ENCODE assay signal across 8 mouse cellular contexts in the genomic region with DNA sequence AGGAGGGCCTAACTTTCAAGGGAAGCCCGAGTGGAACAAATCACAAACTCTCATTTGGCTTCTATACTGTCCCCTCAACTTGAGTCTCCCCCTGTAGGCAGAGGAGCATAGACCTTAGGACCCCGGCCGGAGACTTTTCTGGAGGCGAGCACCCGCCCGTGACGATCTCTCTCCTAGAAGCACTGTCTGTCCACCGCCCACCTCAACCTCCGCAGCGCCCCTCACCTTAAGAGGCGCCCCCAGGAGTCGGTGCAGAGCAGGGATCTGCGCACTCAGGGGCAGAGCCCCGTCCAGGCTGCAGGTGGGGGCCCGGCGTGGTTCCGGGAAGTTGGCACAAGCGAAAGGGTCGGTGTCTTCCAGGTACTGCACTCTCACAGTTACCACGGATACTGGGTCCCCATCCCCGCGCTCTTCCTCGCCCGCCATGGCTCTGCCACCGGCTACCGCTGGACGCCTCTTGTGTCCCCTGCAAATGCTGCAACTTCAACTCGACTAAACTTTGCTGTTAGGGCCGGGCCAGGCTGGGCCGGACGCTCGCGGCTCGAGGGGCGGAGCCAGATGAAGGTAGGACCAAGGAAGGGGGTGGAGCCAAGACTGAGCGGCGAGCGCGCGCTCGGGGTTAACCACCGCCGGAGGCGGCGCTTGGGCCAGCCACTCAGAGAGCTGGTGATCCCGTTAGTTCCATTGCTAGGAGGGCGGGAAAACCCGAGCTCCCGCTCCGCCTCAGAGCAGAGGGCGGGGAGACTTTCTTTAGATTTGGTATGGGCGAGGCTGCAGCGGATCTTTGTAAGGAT. TPM values are rescaled to one million over a fixed set of nuclear protein-coding genes. Genes with fewer than 3 reads are reported as not detected.
DNase-seq lines count a peak whose midpoint lies in the region; ATAC-seq and TF ChIP-seq lines count a peak whose summit lies in the region.

A gene (minus strand): TSS at position 526 of the 794 bp plus-strand sequence.

- H3K36me3 ChIP-seq in hindbrain, embryonic 15.5 days = no peaks in the 10 kb centered on the region

- H3K9me3 ChIP-seq in hindbrain, embryonic 15.5 days = no peaks in the 10 kb centered on the region

- no peak; the same call in none of the 2 replicates for TF ChIP-seq CTCF in left cerebral cortex, adult 2 months (IDR thresholded peaks at IDR 0.05)

- ATAC-seq in hindbrain, embryonic 15.5 days (ENCODE audit: low FRiP score, low read depth) = peak; percentile 87
- peak; percentile 85 for ATAC-seq in megakaryocyte, adult 5-6 weeks (ENCODE audit: poor library complexity, severe bottlenecking)

- H3K9ac ChIP-seq in hindbrain, embryonic 15.5 days = peak within 1 kb of the TSS; percentile 82

- intact Hi-C loops in left cerebral cortex, adult 2 months (cut with DNase I) = no loop called here

- H3K4me2 ChIP-seq in hindbrain, embryonic 15.5 days = peak within 1 kb of the TSS; percentile 99

- peak within 1 kb of the TSS; percentile 85 for H3K27ac ChIP-seq in hindbrain, embryonic 15.5 days (replicated peaks)
- H3K27ac ChIP-seq in left cerebral cortex, adult 2 months = peak within 1 kb of the TSS; percentile 81

- H3K27me3 ChIP-seq in hindbrain, embryonic 15.5 days = no peaks in the 10 kb centered on the region; the same call in 1 of the 2 replicates

- H3K4me1 ChIP-seq in hindbrain, embryonic 15.5 days (replicated peaks) = peaks cover 37% of the 10 kb centered on the region

- 1% methylated on average over 53 of the region's 53 CpGs for WGBS in hindbrain, embryonic 15.5 days

- DNase-seq in WW6 (ENCODE audit: low read depth, low spot score) = peak; percentile 95
- peak; percentile 89 to 91 for DNase-seq in cerebellum, postnatal 36 days
- DNase-seq in frontal cortex, postnatal 36 days (ENCODE audit: low spot score in 2 of 2) = peak; percentile 81 to 87
- peak; percentile 82 to 89 for DNase-seq in left cerebral cortex, adult 2 months (ENCODE audit: extremely low spot score in 1 of 2, low spot score in 2 of 2)
- peak; percentile 83 to 84 for DNase-seq in right cerebral cortex, adult 2 months (ENCODE audit: low spot score in 2 of 2)
- peak; percentile 96 for DNase-seq in urinary bladder, postnatal 14 days (ENCODE audit: low spot score)

- H3K4me3 ChIP-seq in hindbrain, embryonic 15.5 days = peak within 1 kb of the TSS; percentile 77
- H3K4me3 ChIP-seq in left cerebral cortex, adult 2 months = peak within 1 kb of the TSS; percentile 72

RNA-seq across cellular contexts. Expression of the gene that starts here (rescaled TPM):
- 0.69 and 0.87 TPM in 2 replicates for polyA plus RNA-seq in hindbrain, embryonic 15.5 days (2015; fragmentation: Nextera tagmentation; extraction: Ambion mirVana)
- 1 to 10 TPM; 3.5 to 3.7 TPM for total RNA-seq in left cerebral cortex, adult 2 months (2021)
- 10.9 and 12.6 TPM in 2 replicates for total RNA-seq in megakaryocyte, adult 5-6 weeks (2015)
- 5.1 and 7.2 TPM in 2 replicates for total RNA-seq in megakaryocyte, adult 5-6 weeks (2017)

Comparison
In these comparisons a context has a peak if more than half of its experiments do, and no peak if none do; other contexts are left out.
1. Peak in every context shown above with its lines: DNase-seq, ATAC-seq, H3K4me3 ChIP-seq and H3K27ac ChIP-seq.
2. Peak in ATAC-seq, H3K4me3 ChIP-seq, H3K27ac ChIP-seq, H3K9ac ChIP-seq and H3K4me2 ChIP-seq in hindbrain, embryonic 15.5 days; RNA of the gene not detected or under 1 TPM.